Mouse (Mus musculus) ES-CJ7 (cell line): Measurements from ENCODE around the gene Hrk.

Experiments used
- DNase-seq: peaks from one replicate; pipeline ENCODE4 v3.0.0; 2011; ENCODE audit warnings: low read depth, low spot score

Hrk gene

GRCm38 (mm10) chr5:118214418-118215154, 50.1 kb downstream of the Hrk start:
- peak; percentile 66 for DNase-seq

DNA sequence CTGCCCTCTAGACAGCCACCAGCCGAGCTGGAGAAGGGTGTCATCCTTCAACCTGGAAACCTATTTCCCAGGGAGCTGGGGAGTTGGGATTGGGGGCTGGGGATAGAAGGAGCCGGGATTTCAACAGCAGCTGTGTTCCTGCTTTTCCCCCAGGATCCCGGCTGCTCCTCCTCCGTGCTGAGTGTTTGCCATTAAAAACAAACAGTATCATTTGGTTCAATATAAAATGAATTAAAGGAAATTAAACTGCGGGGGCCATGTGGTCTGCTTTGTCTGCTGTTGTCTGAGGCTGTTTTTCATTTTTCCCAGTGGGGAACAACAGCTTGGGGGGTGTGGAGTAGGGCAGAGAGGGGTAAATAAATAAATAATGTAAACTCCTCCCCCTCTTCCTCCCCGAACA, 53.0 kb downstream of the Hrk start:
- no peak for DNase-seq

- DNase-seq = no peak
These were observed 58.8 kb downstream of the Hrk start for GRCm38 (mm10) chr5:118223142-118223757.

GRCm38 (mm10) chr5:118230071-118230611, 65.7 kb downstream of the Hrk start:
- DNase-seq = no peak

DNA sequence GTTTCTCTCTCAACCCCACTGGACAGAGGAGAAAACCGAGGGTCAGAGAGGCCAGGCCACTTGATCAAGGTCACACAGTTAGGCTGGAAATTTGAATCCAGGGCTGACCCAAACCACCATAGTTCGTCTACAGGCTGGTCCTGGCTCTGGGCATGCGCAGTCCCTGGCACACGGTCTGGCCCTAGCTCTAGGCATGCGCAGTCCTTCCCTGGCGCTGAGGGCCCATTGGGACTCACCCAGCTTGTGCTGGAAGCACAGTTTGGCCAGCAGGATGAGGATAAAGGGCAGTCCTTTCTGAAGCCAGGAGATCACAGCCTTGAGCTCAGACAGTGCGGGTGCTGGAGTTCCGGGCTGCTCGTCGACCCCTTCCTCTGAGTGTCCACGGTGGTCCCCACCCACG, 72.4 kb downstream of the Hrk start:
- DNase-seq = peak; percentile 38
